Mouse (Mus musculus) neural tube, embryonic 11.5 days (tissue): ENCODE data around the gene Sh3bp4. TPM values are rescaled to one million over a fixed set of nuclear protein-coding genes. Genes with fewer than 3 reads are reported as not detected.
A peak's percentile ranks its signal among the peaks of the same experiment; 100 is the strongest.

Source experiments
- ATAC-seq: fragments of 200-750 bp; cut with Nextera tagmentation; 2 replicates; pipeline ENCODE4 v1.8.0; 2017; ENCODE audit warnings: moderate number of reproducible peaks, mild to moderate bottlenecking, moderate TSS enrichment, moderate library complexity; ENCODE audit not compliant: insufficient read depth, low FRiP score, low TSS enrichment
- DNase-seq: peaks from one replicate; pipeline ENCODE4 v3.0.0-alpha.2; 2015; ENCODE audit warnings: low spot score
- H3K27ac ChIP-seq: fragments of 300-500 bp; sonication (generic); 2 replicates; pipeline ENCODE4 v1.5.1; 2014; ENCODE audit warnings: low read depth, mild to moderate bottlenecking, low read length
- H3K27me3 ChIP-seq: fragments of 300-500 bp; sonication (generic); 2 replicates; pipeline ENCODE4 v1.6.1; 2014; ENCODE audit warnings: mild to moderate bottlenecking, low read length, mixed read lengths; ENCODE audit not compliant: control insufficient read depth, insufficient read depth
- H3K36me3 ChIP-seq: fragments of 300-500 bp; sonication (generic); 2 replicates; pipeline ENCODE4 v1.6.1; 2014; ENCODE audit warnings: mild to moderate bottlenecking, low read length, moderate library complexity, mixed read lengths; ENCODE audit not compliant: control insufficient read depth, insufficient read depth
- H3K4me1 ChIP-seq: fragments of 300-500 bp; sonication (generic); 2 replicates; pipeline ENCODE4 v1.6.1; 2014; ENCODE audit warnings: low read length, mixed read lengths; ENCODE audit not compliant: control insufficient read depth, insufficient read depth
- H3K4me2 ChIP-seq: fragments of 300-500 bp; sonication (generic); 2 replicates; pipeline ENCODE4 v1.6.1; 2014; ENCODE audit warnings: low read depth, mild to moderate bottlenecking, moderate library complexity
- H3K4me3 ChIP-seq: fragments of 300-500 bp; sonication (generic); 2 replicates; pipeline ENCODE4 v1.5.1; 2014; ENCODE audit warnings: low read depth, low read length
- H3K9ac ChIP-seq: fragments of 300-500 bp; sonication (generic); 2 replicates; pipeline ENCODE4 v1.6.1; 2014; ENCODE audit warnings: mild to moderate bottlenecking, low read length
- H3K9me3 ChIP-seq: fragments of 300-500 bp; sonication (generic); 2 replicates; pipeline ENCODE4 v1.6.1; 2016; ENCODE audit warnings: low read length; ENCODE audit not compliant: control insufficient read depth
- WGBS: fragments of 180-500 bp; shearing (Covaris S2); extraction: QIAGEN DNeasy Blood & Tissue Kit; methylation state at CpG from one replicate; pipeline ENCODE4 v1.1.7; 2014; 5-methylcytosine and 5-hydroxymethylcytosine counted together
- polyA plus RNA-seq: library from polyadenylated mRNA; unstranded; fragments of >200 nt; fragmentation: Nextera tagmentation; extraction: Ambion mirVana; gene quantifications from 2 replicates; pipeline ENCODE4 v1.2.1, GENCODE M21; 2014

Gene Sh3bp4
- polyA plus RNA-seq, 1 experiment from 2014 or later, result 35.9 TPM

DNA sequence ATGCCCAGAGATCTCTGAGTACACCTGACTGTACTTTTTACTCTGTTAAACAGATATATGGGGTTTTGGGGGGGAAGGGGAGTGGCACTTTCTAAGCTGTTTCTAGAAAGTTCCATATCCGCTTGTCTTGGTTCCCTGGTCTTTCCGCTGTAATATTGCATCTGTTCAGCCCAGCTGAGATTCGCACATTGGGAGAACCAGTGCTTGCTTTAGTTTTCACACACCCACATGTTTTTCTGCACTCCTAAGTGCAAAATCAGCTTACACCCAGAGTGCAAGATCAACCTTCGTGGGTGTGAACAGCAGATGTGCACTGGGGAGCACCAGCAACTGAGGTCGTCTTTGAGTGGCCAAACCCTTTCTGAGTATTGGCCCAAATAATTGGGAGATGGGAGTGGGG lies 94.1 kb downstream of the Sh3bp4 start:
- Histone ChIP-seq H3K4me3 (no peak overlapping the region), H3K9me3 (no peaks in the 10 kb centered on the region), H3K4me2 (no peak overlapping the region), H3K36me3 (no peaks in the 10 kb centered on the region), H3K9ac (no peak overlapping the region), H3K4me1 (peaks cover 7% of the 10 kb centered on the region; the same call in 1 of the 2 replicates), H3K27me3 (no peaks in the 10 kb centered on the region), H3K27ac (no peak overlapping the region)
- WGBS, result 88% methylated on average over 5 of the region's 5 CpGs
- DNase-seq, result no peak
- no peak for ATAC-seq

- H3K4me2 ChIP-seq, result no peak overlapping the region
- H3K27me3 ChIP-seq, result no peaks in the 10 kb centered on the region
- H3K4me1 ChIP-seq, result peaks cover 7% of the 10 kb centered on the region; the same call in 1 of the 2 replicates
- no peaks in the 10 kb centered on the region for H3K36me3 ChIP-seq
- no peak overlapping the region for H3K4me3 ChIP-seq
- ATAC-seq (no peak), DNase-seq (no peak)
- no peaks in the 10 kb centered on the region for H3K9me3 ChIP-seq
- no peak overlapping the region for H3K27ac ChIP-seq
- WGBS, result 59% methylated on average over 7 of the region's 7 CpGs
- no peak overlapping the region for H3K9ac ChIP-seq
Observed at GRCm38 (mm10) chr1:89164685-89165084, 94.5 kb downstream of the Sh3bp4 start.

GRCm38 (mm10) chr1:89166814-89167249 lies 96.6 kb downstream of the Sh3bp4 start:
- Histone ChIP-seq H3K36me3 (no peaks in the 10 kb centered on the region), H3K9me3 (no peaks in the 10 kb centered on the region), H3K4me3 (no peak overlapping the region), H3K27me3 (no peaks in the 10 kb centered on the region), H3K4me1 (peaks cover 7% of the 10 kb centered on the region; the same call in 1 of the 2 replicates), H3K4me2 (no peak overlapping the region), H3K27ac (no peak overlapping the region), H3K9ac (no peak overlapping the region)
- 45% methylated on average over 9 of the region's 9 CpGs for whole genome bisulfite sequencing
- DNase-seq (no peak), ATAC-seq (no peak)

- WGBS, result 89% methylated on average over 8 of the region's 8 CpGs
- Histone ChIP-seq H3K27ac (no peak overlapping the region), H3K4me3 (no peak overlapping the region), H3K36me3 (no peaks in the 10 kb centered on the region), H3K9ac (no peak overlapping the region), H3K9me3 (no peaks in the 10 kb centered on the region), H3K27me3 (no peaks in the 10 kb centered on the region), H3K4me1 (peaks cover 7% of the 10 kb centered on the region; the same call in 1 of the 2 replicates), H3K4me2 (no peak overlapping the region)
- DNase-seq (no peak), ATAC-seq (no peak)
Observed at GRCm38 (mm10) chr1:89171275-89171767, 101.1 kb downstream of the Sh3bp4 start.

DNA sequence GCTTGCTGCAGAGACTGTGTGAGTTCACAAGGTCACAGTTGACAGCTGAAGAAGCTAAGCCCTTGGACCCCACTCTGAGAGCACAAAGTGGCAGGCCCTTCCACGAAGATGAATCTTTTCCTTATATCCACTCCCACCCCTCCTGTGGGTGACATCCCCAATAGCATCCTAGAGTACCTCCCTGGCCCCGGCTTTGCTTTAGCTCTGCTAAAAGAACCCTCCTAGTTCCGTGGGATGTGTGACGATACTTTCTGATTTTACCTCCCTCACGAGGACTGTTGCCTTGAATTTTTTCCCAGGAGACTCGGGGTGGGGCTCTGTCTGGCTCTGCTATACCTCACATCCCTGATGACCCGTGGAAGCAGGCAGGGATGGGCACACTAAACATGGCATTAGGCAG lies 104.4 kb downstream of the Sh3bp4 start:
- Histone ChIP-seq H3K27me3 (no peaks in the 10 kb centered on the region), H3K9ac (no peak overlapping the region), H3K4me2 (no peak overlapping the region), H3K9me3 (no peaks in the 10 kb centered on the region), H3K27ac (no peak overlapping the region), H3K36me3 (no peaks in the 10 kb centered on the region), H3K4me3 (no peak overlapping the region), H3K4me1 (no peaks in the 10 kb centered on the region)
- 76% methylated on average over 7 of the region's 7 CpGs for WGBS
- ATAC-seq (no peak), DNase-seq (no peak)

- Histone ChIP-seq H3K4me3 (no peak overlapping the region), H3K9ac (no peak overlapping the region), H3K36me3 (no peaks in the 10 kb centered on the region), H3K4me1 (no peaks in the 10 kb centered on the region), H3K27me3 (no peaks in the 10 kb centered on the region), H3K27ac (no peak overlapping the region), H3K4me2 (no peak overlapping the region), H3K9me3 (no peaks in the 10 kb centered on the region)
- ATAC-seq (no peak), DNase-seq (no peak)
- WGBS, result 66% methylated on average over 2 of the region's 2 CpGs
Observed at GRCm38 (mm10) chr1:89175355-89175754, 105.1 kb downstream of the Sh3bp4 start.

DNA sequence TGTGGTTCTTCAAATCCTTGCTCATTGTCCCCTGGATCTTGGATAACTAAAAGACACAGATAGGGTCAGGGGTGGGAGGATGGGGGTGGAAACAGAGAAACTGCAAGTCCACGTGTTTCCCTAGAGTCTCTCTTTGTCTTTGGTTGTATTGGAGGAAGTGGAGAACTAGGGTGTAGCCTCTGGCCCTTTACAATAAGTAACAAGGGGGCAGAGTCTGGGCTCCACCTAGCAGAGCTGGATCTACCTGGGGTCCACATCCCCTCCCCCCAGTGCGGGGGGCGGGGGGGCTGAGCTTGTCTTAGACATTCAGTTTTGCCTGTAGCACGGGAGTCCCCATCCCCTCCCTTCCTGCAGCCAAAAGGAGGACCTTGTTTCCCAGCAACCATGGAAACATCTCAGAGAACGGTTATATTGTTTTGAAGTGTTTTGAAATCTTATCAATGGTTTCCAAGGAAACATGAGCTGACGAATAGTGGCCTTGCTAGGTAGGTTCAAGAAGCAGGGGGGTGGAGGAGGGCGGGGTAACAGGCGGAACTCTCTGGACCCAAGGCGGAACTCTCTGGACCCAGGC lies 113.1 kb downstream of the Sh3bp4 start:
- ATAC-seq (peak; percentile 61; the same call in 1 of the 2 replicates), DNase-seq (peak; percentile 63)
- WGBS, result 28% methylated on average over 9 of the region's 9 CpGs
- H3K9ac ChIP-seq, result no peak overlapping the region
- no peaks in the 10 kb centered on the region for H3K36me3 ChIP-seq
- peaks cover 6% of the 10 kb centered on the region; the same call in 1 of the 2 replicates for H3K4me1 ChIP-seq
- no peak overlapping the region for H3K27ac ChIP-seq
- no peak overlapping the region; the same call in 1 of the 2 replicates for H3K4me2 ChIP-seq
- H3K4me3 ChIP-seq, result no peak overlapping the region
- no peaks in the 10 kb centered on the region for H3K9me3 ChIP-seq
- no peaks in the 10 kb centered on the region for H3K27me3 ChIP-seq

GRCm38 (mm10) chr1:89184111-89184785 lies 114.0 kb downstream of the Sh3bp4 start:
- Histone ChIP-seq H3K9me3 (no peaks in the 10 kb centered on the region), H3K4me3 (no peak overlapping the region), H3K36me3 (no peaks in the 10 kb centered on the region), H3K4me2 (no peak overlapping the region), H3K4me1 (peaks cover 6% of the 10 kb centered on the region; the same call in 1 of the 2 replicates), H3K9ac (no peak overlapping the region), H3K27me3 (no peaks in the 10 kb centered on the region), H3K27ac (no peak overlapping the region)
- DNase-seq (no peak), ATAC-seq (no peak)
- 84% methylated on average over 6 of the region's 6 CpGs for WGBS

- H3K4me2 ChIP-seq, result no peak overlapping the region
- no peaks in the 10 kb centered on the region for H3K36me3 ChIP-seq
- no peak for ATAC-seq
- no peak for DNase-seq
- no peaks in the 10 kb centered on the region for H3K27me3 ChIP-seq
- H3K9me3 ChIP-seq, result no peaks in the 10 kb centered on the region
- H3K4me1 ChIP-seq, result peaks cover 6% of the 10 kb centered on the region; the same call in 1 of the 2 replicates
- H3K4me3 ChIP-seq, result no peak overlapping the region
- H3K27ac ChIP-seq, result no peak overlapping the region
- H3K9ac ChIP-seq, result no peak overlapping the region
Observed at GRCm38 (mm10) chr1:89184839-89185238, 114.6 kb downstream of the Sh3bp4 start.
